Mouse (Mus musculus): Measurements from ENCODE around the gene Wdr4. TPM values are rescaled to one million over a fixed set of nuclear protein-coding genes. Genes with fewer than 3 reads are reported as not detected.
A peak's percentile ranks its signal among the peaks of the same experiment; 100 is the strongest.

Wdr4 gene
- total RNA-seq, 2 experiments from 2014 or later = 23.9 to 28.2 TPM

DNA sequence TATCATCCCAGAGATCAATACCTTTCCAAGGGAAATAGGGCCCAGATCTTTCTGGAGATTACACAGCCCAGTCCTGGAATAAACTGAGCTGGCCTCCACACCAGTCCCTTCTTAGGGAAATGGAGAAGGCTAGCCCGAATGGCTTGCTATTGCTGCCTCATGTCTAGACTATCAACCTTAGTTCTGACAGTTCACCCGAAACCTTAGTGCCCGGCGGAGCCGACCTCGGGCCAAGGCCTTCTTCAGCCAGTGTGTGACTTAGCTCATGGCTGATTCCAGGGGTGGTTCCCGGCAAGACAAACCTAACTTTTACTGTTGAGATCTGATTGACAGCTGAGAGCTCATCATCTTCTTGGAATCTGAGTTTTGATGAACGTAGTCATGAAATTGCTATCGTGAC lies 65.7 kb downstream of the Wdr4 start:
- intact Hi-C loops (cut with DNase I) = no loop called here
- DNase-seq (ENCODE audit: low spot score in 2 of 2) = no peak

DNA sequence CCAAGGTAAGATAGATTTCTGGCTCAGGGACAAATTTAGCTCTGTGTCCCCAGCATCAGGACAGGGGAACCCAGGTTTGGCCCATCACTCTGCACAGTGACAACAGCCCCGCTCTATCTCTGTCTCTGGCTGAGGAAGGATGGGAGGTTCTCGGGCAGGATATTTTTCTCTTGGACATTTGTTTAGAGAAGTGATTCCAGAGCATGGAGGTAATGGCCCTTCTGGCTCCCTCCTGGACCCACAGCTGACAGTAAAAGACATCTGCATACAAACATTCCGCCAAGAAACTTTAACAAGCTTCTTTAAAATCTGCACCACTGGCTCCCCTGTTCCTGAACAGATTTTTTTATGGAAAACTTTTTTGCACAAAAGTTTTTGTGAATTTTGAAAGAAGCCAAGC lies 66.3 kb downstream of the Wdr4 start:
- intact Hi-C loops (cut with DNase I) = no loop called here
- DNase-seq (ENCODE audit: low spot score in 2 of 2) = no peak

GRCm38 (mm10) chr17:31452816-31453215 lies 67.0 kb downstream of the Wdr4 start:
- intact Hi-C loops (cut with DNase I) = no loop called here
- no peak for DNase-seq (ENCODE audit: low spot score in 2 of 2)

DNA sequence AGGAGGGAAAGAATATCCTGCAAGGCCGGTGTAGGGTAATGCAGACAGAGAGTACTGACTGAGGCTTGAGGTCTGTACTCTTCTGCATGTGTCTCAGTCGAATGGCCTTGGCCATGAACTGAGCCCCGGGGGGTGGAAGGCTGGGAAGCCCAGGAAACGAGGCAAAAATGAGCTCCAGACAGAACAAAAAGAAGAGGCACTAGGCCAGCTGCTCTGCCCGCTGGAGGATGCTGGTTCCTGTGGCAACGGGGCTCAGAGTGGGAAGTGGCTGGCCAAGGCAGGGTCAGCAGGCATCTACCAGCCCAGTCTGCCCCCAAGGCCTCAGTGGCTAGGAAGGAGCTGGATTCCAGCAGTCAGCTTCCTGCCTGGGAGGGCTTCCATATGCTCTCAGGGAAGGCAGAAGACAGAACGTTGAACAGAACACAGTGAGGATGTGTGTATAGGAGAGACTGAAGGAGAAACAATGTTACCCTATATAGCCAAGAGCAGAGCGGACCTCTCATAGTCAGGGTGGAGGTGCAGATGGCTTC lies 68.5 kb downstream of the Wdr4 start:
- intact Hi-C loops (cut with DNase I) = no loop called here
- peak; percentile 42 to 54 for DNase-seq (ENCODE audit: low spot score in 2 of 2)

GRCm38 (mm10) chr17:31450206-31450605 lies 69.6 kb downstream of the Wdr4 start:
- DNase-seq (ENCODE audit: low spot score in 2 of 2) = no peak
- intact Hi-C loops (cut with DNase I) = no loop called here

DNA sequence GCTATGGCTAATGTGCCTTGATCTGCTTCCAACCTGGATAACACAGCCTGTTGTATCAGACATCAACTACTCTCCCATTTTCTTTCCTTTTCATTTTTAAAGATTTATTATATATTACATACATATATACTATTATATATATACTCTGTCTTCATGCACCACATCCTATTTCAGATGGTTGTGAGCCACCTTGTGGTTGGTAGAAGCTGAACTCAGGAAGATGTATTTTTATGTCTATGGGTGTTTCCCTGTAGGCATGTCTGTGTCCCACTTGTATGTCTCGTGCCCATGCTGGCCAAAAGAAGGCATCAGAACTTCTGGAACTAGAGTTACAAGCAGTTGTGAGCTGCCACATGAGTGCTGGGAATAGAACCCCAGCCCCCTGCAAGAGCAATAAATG lies 71.3 kb downstream of the Wdr4 start:
- intact Hi-C loops (cut with DNase I) = loop anchor here (1.0 kb wide), 1 partner anchor 70 kb away; no protein-coding TSS in a partner anchor
- no peak for DNase-seq (ENCODE audit: low spot score in 2 of 2)

DNA sequence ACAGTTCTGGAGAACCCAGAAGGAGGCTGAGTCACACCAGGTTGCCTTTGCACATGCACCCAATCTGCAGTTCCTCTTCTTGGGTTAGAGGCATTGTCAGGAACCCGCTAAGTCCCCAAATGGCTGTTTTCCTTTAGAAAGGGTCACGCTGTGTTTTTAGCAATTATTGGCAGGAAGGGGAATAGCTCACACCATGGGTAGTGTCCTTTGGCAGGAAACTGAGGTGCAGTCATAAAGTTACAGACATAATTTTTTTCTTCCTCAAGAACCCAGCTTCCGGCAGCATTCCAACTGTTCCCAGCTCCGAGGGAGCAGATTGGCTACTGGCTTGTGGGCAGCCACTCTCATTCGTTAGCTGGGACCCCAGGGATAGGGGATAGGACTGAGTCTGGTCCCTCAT lies 72.0 kb downstream of the Wdr4 start:
- intact Hi-C loops (cut with DNase I) = loop anchor here (1.0 kb wide), 1 partner anchor 69 kb away; no protein-coding TSS in a partner anchor
- DNase-seq (ENCODE audit: low spot score in 2 of 2) = no peak

- intact Hi-C loops (cut with DNase I) = no loop called here
- DNase-seq (ENCODE audit: low spot score in 2 of 2) = no peak
Measured at GRCm38 (mm10) chr17:31445061-31445731, 74.6 kb downstream of the Wdr4 start.

Small RNA genes within 50 kb of the gene (microRNA-seq; reads per million reads assigned to microRNA genes)
- not detected for gene Gm24970

Other genes with a start within 250 kb of the Wdr4 start
- gene Rsph1, start 242.6 kb downstream of the Wdr4 start, total RNA-seq (2021) = 10 to 100 TPM; 14.0 to 15.1 TPM
- gene Slc37a1, start 233.2 kb downstream of the Wdr4 start, total RNA-seq (2021) = 1 to 10 TPM; 8.2 to 9.9 TPM
- gene Pde9a, start 133.8 kb downstream of the Wdr4 start, total RNA-seq (2021) = 10 to 100 TPM; 19.7 to 30.6 TPM
- gene Ndufv3, start 135 bp upstream of the Wdr4 start, total RNA-seq (2021) = 100 to 1,000 TPM; 231 to 260 TPM
- 10 to 100 TPM; 13.1 to 17.8 TPM for gene Pknox1, start 44.8 kb upstream of the Wdr4 start, total RNA-seq (2021)
- gene Cbs, start 117.3 kb upstream of the Wdr4 start, total RNA-seq (2021) = 10 to 100 TPM; 34.8 to 50.0 TPM
- 100 to 1,000 TPM; 112 to 118 TPM for gene U2af1, start 138.9 kb upstream of the Wdr4 start, total RNA-seq (2021)
- gene Cryaa, start 157.8 kb upstream of the Wdr4 start, total RNA-seq (2021) = not detected